Mouse (Mus musculus): ENCODE results near the gene Sema6b.

Sema6b gene

GRCm38 (mm10) chr17:56144546-56144945 lies 4.4 kb upstream of the Sema6b start:
- DNase-seq, result no peak

GRCm38 (mm10) chr17:56141702-56142605 lies 1.8 kb upstream of the Sema6b start:
- peak in 1 of 2 experiments; percentile 51 for DNase-seq

GRCm38 (mm10) chr17:56139355-56139754 lies 788 bp downstream of the Sema6b start:
- no peak for DNase-seq

GRCm38 (mm10) chr17:56137839-56138613 lies 2.1 kb downstream of the Sema6b start:
- peak in 1 of 2 experiments; percentile 44 for DNase-seq

- no peak for DNase-seq
Measured at GRCm38 (mm10) chr17:56136558-56136957, 3.6 kb downstream of the Sema6b start.

GRCm38 (mm10) chr17:56134463-56134971 lies 5.6 kb downstream of the Sema6b start:
- DNase-seq, result peak; percentile 60 to 90

GRCm38 (mm10) chr17:56133457-56134363 lies 6.4 kb downstream of the Sema6b start:
- DNase-seq, result peak; percentile 86 to 87

GRCm38 (mm10) chr17:56132661-56133060 lies 7.5 kb downstream of the Sema6b start:
- peak; percentile 62 to 83 for DNase-seq

- DNase-seq, result peak; percentile 61 to 90
Measured at GRCm38 (mm10) chr17:56131814-56132213, 8.3 kb downstream of the Sema6b start.

GRCm38 (mm10) chr17:56131136-56131535 lies 9.0 kb downstream of the Sema6b start:
- DNase-seq, result no peak

- no peak for DNase-seq
Measured at GRCm38 (mm10) chr17:56128246-56128645, 11.9 kb downstream of the Sema6b start.

- no peak for DNase-seq
Measured at GRCm38 (mm10) chr17:56126175-56126574, 14.0 kb downstream of the Sema6b start.

GRCm38 (mm10) chr17:56125276-56125630 lies 14.9 kb downstream of the Sema6b start:
- no peak for DNase-seq

GRCm38 (mm10) chr17:56124377-56125275 lies 15.5 kb downstream of the Sema6b start:
- DNase-seq, result peak; percentile 49 to 88

- no peak for DNase-seq
Measured at GRCm38 (mm10) chr17:56123681-56124340, 16.3 kb downstream of the Sema6b start.

GRCm38 (mm10) chr17:56123161-56123560 lies 17.0 kb downstream of the Sema6b start:
- no peak for DNase-seq

GRCm38 (mm10) chr17:56121826-56122225 lies 18.3 kb downstream of the Sema6b start, which contains the start of gene Lrg1:
Gene Lrg1 (minus strand): TSS chr17:56122001.
- DNase-seq, result no peak

GRCm38 (mm10) chr17:56119981-56120880 lies 19.9 kb downstream of the Sema6b start:
- DNase-seq, result peak; percentile 86 to 90

GRCm38 (mm10) chr17:56119431-56119830 lies 20.7 kb downstream of the Sema6b start:
- no peak for DNase-seq

Measured in kidney, postnatal 36 days (tissue).